Mouse (Mus musculus) liver, embryonic 14.5 days (tissue): ENCODE measurements at regions not wholly inside any gene's neighbourhood (a gene's known extent, or its start where the extent isn't known, plus 50 kb on each side); places are given as distances from the start of the nearest gene placed in this dataset.

ENCODE experiments used
- CTCF ChIP-seq: IDR thresholded peaks from 2 replicates; pipeline ENCODE4 v1.5.1; 2016; ENCODE audit warnings: antibody characterized with exemption, low read depth, control low read depth
- EP300 ChIP-seq: IDR thresholded peaks from 2 replicates; pipeline ENCODE4 v1.6.1; 2016; ENCODE audit warnings: antibody characterized with exemption, low read depth

- TF ChIP-seq CTCF (no peak), EP300 (no peak)
These were observed 78.1 kb upstream of the Foxn2 start for GRCm38 (mm10) chr17:88362404-88362803.
